Mouse (Mus musculus): ENCODE measurements around the gene Med12l.
"Not testable (repeated sequence)": the region's sequence is repeated elsewhere in the genome, so short reads cannot be mapped to it uniquely, and the experiment has no call there.

DNA sequence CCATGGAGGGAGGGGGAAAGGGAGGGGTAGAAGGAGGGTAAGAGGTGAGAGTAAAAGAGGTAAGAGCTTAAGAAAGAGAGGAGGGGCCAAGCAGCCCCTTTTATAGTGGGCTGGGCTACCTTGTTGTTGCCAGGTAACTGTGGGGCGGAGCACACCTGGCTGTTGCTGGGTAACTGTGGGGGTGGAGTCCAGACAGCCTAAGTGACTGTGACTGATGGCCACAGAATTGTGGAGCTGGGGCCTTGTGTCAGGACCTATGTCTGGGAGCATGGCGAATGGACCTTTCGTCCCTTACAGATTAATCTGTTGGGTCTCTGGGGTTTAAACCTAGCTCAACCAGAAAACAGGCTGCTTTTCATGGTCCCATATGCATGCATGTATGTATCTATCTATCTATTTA lies 104.2 kb downstream of the Med12l start:
- not testable (repeated sequence) for TF ChIP-seq CTCF (IDR thresholded peaks at IDR 0.05; ENCODE audit: low read depth, low read length); POLR2A (IDR thresholded peaks at IDR 0.05; ENCODE audit: extremely low read depth, insufficient read depth, low read length)

All from liver, adult 2 months (tissue).